Mouse (Mus musculus) embryonic fibroblast, embryonic 13.5 days (primary cell): ENCODE results near the gene Ifi204.
"Not testable (repeated sequence)": the region's sequence is repeated elsewhere in the genome, so short reads cannot be mapped to it uniquely, and the experiment has no call there.

Experiments
- CTCF ChIP-seq: IDR thresholded peaks from 2 replicates; pipeline ENCODE4 v1.5.1; 2011; ENCODE audit warnings: mild to moderate bottlenecking, control low read depth, low read length, moderate library complexity, borderline replicate concordance; ENCODE audit not compliant: insufficient read depth
- POLR2A ChIP-seq: IDR thresholded peaks from 2 replicates; pipeline ENCODE4 v1.6.1; 2011; ENCODE audit warnings: low read depth, mild to moderate bottlenecking, control low read depth, low read length, moderate library complexity

- not testable (repeated sequence) for TF ChIP-seq POLR2A, CTCF
Measured at GRCm38 (mm10) chr1:173802689-173803281, 36.0 kb upstream of the Ifi204 start.
